Mouse (Mus musculus) heart, embryonic 12.5 days (tissue): ENCODE data around the gene Gm13697. TPM values are rescaled to one million over a fixed set of nuclear protein-coding genes. Genes with fewer than 3 reads are reported as not detected.

Experiments used
- ATAC-seq: fragments of 200-750 bp; cut with Nextera tagmentation; 2 replicates; pipeline ENCODE4 v1.8.0; 2017; ENCODE audit warnings: moderate TSS enrichment, moderate library complexity; ENCODE audit not compliant: insufficient number of reproducible peaks, low FRiP score
- H3K27ac ChIP-seq: fragments of 300-500 bp; sonication (generic); 2 replicates; pipeline ENCODE4 v1.5.1; 2016; ENCODE audit warnings: mild to moderate bottlenecking, moderate library complexity; ENCODE audit not compliant: poor library complexity, severe bottlenecking
- H3K27me3 ChIP-seq: fragments of 300-500 bp; sonication (generic); replicated peaks from 2 replicates; pipeline ENCODE4 v1.6.1; 2016; ENCODE audit warnings: mild to moderate bottlenecking, moderate library complexity
- H3K36me3 ChIP-seq: fragments of 300-500 bp; sonication (generic); 2 replicates; pipeline ENCODE4 v1.6.1; 2016; ENCODE audit warnings: mild to moderate bottlenecking, moderate library complexity
- H3K4me1 ChIP-seq: fragments of 300-500 bp; sonication (generic); replicated peaks from 2 replicates; pipeline ENCODE4 v1.6.1; 2016; ENCODE audit warnings: mild to moderate bottlenecking
- H3K4me2 ChIP-seq: fragments of 300-500 bp; sonication (generic); 2 replicates; pipeline ENCODE4 v1.6.1; 2016; ENCODE audit warnings: mild to moderate bottlenecking, moderate library complexity
- H3K4me3 ChIP-seq: fragments of 300-500 bp; sonication (generic); 2 replicates; pipeline ENCODE4 v1.5.1; 2016; ENCODE audit warnings: mild to moderate bottlenecking
- H3K9ac ChIP-seq: fragments of 300-500 bp; sonication (generic); 2 replicates; pipeline ENCODE4 v1.6.1; 2016; ENCODE audit warnings: mild to moderate bottlenecking, moderate library complexity
- H3K9me3 ChIP-seq: fragments of 300-500 bp; sonication (generic); replicated peaks from 2 replicates; pipeline ENCODE4 v1.6.1; 2016; ENCODE audit warnings: mild to moderate bottlenecking, moderate library complexity
- WGBS: fragments of 180-500 bp; shearing (Covaris S2); methylation state at CpG from one replicate; pipeline ENCODE4 v1.1.7; 2016; 5-methylcytosine and 5-hydroxymethylcytosine counted together
- polyA plus RNA-seq: library from polyadenylated mRNA; unstranded; fragments of >200 nt; fragmentation: Nextera tagmentation; extraction: Ambion mirVana; gene quantifications from 2 replicates; pipeline ENCODE4 v1.2.1, GENCODE M21; 2016

Gene Gm13697
- polyA plus RNA-seq, 1 experiment from 2014 or later, result not detected

- Histone ChIP-seq H3K4me2 (no peak overlapping the region), H3K36me3 (no peaks in the 10 kb centered on the region), H3K27ac (no peak overlapping the region), H3K4me3 (no peak overlapping the region), H3K4me1 (no peaks in the 10 kb centered on the region), H3K9me3 (0 out of 2 replicates have a peak, but pooled peaks cover 3% of the 10 kb centered on the region), H3K9ac (no peak overlapping the region), H3K27me3 (no peaks in the 10 kb centered on the region)
- WGBS, result 80% methylated on average over 4 of the region's 4 CpGs
- ATAC-seq, result no peak
These were observed 51.5 kb downstream of the Gm13697 start for GRCm38 (mm10) chr2:84035997-84036396.

Other genes starting within 250 kb of the Gm13697 start
- gene Fam171b, start 172.1 kb upstream of the Gm13697 start, polyA plus RNA-seq, result 2.9 and 3.3 TPM in 2 replicates
- not detected in 2 replicates for gene Zswim2, start 43.5 kb upstream of the Gm13697 start, polyA plus RNA-seq
- gene Gm13698, start 29.1 kb upstream of the Gm13697 start, polyA plus RNA-seq, result not detected in 2 replicates
- not detected in 2 replicates for gene Gm13693, start 23.2 kb upstream of the Gm13697 start, polyA plus RNA-seq
- gene Gm13695, start 17.4 kb upstream of the Gm13697 start, polyA plus RNA-seq, result not detected in 2 replicates
- not detected in 2 replicates for gene Gm13696, start 11.6 kb upstream of the Gm13697 start, polyA plus RNA-seq
- gene Gm13694, start 5.8 kb upstream of the Gm13697 start, polyA plus RNA-seq, result not detected in 2 replicates
- not detected in 2 replicates for gene Gm13691, start 5.8 kb downstream of the Gm13697 start, polyA plus RNA-seq